Mouse (Mus musculus) spleen, postnatal 14 days (tissue): ENCODE data around the gene Prr5.
"Not testable (repeated sequence)": the region's sequence is repeated elsewhere in the genome, so short reads cannot be mapped to it uniquely, and the experiment has no call there.

ENCODE experiments used
- DNase-seq, 2 experiments: peaks; one replicate each; pipeline ENCODE4 v3.0.0; 2021 to 2022; ENCODE audit warnings: low spot score in 2 of 2

The Prr5 gene

DNA sequence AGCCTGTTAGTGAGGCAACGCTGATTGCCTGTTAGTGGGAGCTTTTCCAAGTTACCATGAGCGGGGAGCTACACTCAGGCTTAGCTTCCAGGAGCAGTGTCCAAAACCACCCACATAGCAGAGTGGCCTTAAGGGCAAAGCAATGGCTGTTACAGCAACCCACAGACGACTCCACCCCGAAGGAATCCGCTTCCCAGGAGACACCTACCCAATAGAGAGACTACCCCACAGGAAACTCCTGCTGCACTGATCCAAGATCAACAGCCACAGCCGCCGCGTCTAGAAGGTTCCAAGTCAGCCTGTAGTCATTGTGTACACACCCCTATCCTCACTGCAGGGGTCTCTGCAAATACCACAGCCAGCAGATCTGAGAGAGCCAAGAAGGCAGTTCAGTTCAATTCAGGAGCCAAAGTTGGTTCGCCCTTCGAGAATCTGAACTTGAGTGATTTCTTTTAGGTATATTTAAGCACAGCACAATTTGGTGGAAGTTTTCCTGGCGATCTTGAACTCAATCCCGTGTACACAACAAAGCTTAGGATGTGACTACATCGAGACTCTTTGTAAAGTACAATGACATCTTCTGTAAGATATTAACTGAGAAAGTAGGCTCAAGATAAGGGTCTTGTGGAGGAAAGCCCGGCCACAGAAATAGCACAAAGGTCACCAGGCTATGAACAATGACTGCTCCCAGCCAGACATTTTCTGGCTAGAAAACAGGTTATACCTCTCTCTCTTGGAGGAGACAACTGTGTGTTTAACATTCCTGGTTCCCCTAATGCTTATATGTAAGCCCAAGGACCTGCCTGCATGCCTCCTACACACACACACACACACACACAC lies 43.4 kb downstream of the Prr5 start:
- no peak for DNase-seq

DNA sequence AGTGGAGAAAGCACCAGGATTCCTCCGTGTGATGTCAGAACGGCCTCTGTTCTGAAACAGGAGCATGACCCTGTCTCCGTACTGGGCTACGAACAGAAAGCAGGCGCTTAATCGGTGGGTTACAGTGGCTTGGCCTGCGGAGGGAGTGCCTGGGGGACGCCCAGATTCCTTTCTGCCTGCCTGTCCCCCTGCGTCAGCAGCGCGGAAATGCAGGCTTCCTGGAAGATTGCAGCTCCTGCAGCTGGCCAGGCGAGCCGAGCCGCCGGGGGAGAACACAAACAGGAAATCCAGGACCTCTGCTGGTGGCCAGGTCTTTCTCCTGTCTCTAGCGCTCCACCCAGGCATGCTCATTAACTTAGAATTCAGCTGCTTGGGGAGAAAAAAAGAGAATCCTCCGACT lies 45.3 kb downstream of the Prr5 start:
- no peak for DNase-seq

- no peak for DNase-seq
These were observed 45.7 kb downstream of the Prr5 start for GRCm38 (mm10) chr15:84715132-84715531.

GRCm38 (mm10) chr15:84717570-84718270 lies 48.3 kb downstream of the Prr5 start:
- DNase-seq, result not testable (repeated sequence)

- no peak for DNase-seq
These were observed 49.4 kb downstream of the Prr5 start for GRCm38 (mm10) chr15:84718785-84719184.

DNA sequence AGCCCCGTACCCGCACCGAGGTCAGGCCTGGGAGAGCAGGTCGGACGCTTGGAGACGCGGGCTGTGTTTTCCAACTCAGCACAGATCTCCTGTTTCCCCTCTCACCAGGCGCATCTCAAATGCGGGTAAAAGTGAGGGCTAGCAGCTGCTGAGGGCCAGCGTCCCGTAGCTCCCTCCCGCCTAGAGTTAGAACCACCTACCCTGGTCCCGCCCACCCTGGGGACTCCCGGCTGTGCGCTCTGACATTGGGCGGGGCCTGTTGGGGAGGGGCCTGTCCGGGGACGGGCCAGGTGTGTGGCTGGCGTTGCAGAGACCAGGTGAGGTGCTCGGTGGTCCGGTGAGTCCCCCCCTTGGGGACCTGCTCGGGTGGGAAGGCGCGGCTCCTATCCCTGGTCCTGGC lies 50.4 kb downstream of the Prr5 start, which contains the start of gene Arhgap8:
Arhgap8 (plus strand) TSS at position 262 of the 400 bp plus-strand sequence.
- peak in 1 of 2 experiments; percentile 36 for DNase-seq

GRCm38 (mm10) chr15:84720291-84721204 lies 51.1 kb downstream of the Prr5 start:
- DNase-seq, result no peak

DNA sequence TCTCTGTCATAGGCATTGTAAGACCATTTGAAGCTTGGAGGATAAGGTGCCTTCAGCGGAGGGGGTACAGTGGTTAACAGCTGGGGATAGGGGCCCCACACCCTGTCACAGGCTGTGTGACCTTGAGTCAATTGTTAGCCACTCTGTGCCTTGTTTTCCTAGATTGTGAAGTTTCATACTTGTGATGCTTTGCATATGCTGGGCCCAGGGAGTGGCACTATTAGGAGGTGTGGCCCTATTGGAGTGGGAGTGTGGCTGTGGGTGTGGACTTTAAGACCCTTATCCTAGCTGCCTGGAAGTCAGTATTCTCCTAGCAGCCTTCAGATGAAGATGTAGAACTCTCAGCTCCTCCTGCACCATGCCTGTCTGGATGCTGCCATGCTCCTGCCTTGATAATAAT lies 54.2 kb downstream of the Prr5 start:
- DNase-seq, result not testable (repeated sequence)

- no peak for DNase-seq
These were observed 54.8 kb downstream of the Prr5 start for GRCm38 (mm10) chr15:84724199-84724598.

GRCm38 (mm10) chr15:84729685-84730084 lies 60.3 kb downstream of the Prr5 start:
- DNase-seq, result no peak

DNA sequence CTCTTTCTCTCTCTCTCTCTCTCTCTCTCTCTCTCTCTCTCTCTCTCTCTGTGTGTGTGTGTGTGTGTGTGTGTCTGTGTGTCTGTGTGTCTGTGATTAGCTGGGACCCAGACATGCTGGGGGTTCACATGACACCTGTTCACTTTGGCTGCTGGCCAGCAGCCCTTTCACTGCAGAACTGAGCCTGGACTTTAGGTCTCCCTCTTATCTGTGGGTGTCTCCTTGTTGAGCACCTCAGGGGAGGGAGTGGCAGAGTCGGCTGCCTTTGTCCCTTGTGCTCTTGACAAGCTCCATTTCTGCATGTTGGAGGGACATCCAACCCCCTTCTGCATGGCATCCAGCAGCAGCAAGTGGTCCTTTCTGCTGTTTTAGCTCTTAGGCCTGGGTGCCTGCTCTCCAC lies 61.5 kb downstream of the Prr5 start:
- no peak for DNase-seq

GRCm38 (mm10) chr15:84731676-84732424 lies 62.4 kb downstream of the Prr5 start:
- DNase-seq, result no peak

- no peak for DNase-seq
These were observed 63.0 kb downstream of the Prr5 start for GRCm38 (mm10) chr15:84732425-84732749.

DNA sequence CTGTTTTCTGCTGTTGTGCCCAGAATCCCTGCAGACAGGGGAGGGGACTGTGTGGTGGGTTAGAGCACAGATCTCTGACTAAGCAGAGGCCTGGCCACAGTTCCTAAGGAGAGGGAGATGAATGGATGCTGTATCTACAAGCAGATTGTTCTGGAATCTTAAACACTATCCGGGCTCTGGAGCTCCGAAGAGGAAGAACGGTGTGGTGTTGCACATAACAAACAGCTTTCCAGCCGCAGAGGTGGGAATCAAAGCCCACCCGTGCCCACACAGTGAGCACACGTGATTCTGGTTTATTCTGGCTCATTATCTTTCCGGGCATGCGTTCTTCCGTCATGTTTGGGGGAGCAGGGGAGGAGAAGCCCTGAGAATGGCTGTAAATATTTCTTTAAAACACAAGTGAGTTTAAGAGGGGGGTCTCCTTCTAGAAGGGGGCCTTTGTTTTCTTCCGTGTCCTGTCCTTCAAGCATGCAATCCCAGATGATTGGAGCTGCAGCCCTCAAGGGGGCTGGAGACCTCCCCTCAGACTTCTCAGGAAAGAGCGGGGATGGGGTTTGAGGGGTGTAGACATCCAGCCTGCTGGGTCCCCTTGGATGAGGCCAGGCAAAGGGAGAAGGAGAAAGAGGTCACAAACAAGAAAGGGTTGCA lies 67.0 kb downstream of the Prr5 start:
- DNase-seq, result no peak

DNA sequence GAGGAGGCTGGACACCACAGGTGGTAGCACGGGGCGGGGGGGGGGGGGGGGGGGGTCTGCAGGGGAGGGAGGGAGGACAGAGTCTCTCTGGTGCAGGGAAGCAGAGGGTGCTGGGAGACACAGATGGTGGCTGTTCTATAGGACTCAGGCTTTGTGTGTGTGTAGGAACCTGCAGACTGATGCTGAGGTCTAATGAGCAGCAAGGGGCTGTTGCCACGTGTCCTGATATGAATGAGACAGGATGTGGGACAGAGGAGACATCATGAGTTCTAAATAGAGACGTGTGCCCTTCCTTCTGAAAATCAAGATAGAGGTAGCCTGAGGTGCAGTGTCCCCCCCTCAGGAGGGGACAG lies 67.5 kb downstream of the Prr5 start:
- DNase-seq, result no peak

DNA sequence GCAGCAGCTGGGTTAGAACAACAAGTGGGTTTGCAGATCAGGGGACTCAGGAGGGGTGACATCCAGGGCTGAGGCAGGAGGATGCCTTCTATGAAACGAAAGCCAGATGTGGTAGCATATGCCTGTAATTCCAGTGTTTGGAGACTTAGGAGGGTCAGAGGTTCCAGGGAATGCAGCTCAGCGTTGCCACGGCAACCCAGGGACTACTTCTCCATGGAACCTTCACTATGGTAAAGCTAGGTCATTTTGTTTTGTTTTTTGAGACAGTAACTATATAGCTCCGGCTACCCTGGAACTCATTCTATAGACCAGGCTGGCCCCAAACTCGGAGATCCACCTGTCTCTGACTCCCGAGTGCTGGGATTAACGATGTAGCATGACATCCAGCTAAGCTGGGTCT lies 68.8 kb downstream of the Prr5 start:
- no peak for DNase-seq

DNA sequence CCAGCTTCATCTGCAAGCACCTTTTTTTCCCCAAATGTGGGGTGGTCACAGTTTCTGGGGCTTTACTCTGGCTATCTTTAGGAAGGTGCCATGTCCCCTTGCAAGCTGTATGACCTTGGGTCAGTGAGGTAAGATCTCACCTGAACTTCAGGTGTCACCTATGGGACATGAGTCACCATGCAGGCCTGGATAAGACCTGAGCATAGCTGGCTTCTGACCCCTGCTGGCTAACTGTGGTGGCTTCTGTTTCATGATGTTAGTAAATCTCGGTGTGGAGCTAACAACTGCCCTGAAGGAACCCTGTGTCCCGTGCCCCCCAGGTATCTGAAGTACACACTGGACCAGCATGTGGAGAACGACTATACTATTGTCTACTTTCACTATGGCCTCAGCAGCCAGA lies 72.2 kb downstream of the Prr5 start:
- no peak for DNase-seq

DNA sequence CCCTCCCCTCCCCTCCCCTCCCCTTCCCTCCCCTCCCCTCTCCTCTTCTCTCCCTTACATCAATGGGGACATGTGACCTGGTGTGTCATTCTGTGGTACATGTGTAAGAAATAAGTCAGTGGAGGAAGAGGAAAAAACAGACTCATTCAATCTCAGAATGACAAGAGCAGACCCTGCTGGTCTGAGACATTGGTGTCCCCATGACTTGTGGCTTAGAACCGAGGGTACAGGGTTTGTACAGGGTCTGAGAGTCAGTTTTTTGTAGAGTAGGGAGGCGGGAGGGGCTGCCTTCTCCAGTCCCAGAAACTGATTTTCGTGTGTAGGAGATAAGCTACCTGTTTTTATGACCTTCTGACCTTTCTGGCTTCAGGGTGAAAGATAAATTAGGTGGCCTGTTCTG lies 73.9 kb downstream of the Prr5 start:
- DNase-seq, result no peak

- DNase-seq, result no peak
These were observed 74.9 kb downstream of the Prr5 start for GRCm38 (mm10) chr15:84744308-84744707.

GRCm38 (mm10) chr15:84745831-84746230 lies 76.4 kb downstream of the Prr5 start:
- DNase-seq, result no peak
